Mouse (Mus musculus) hematopoietic stem cell, adult 5-6 weeks (primary cell): ENCODE results near the gene Borcs5. TPM values are rescaled to one million over a fixed set of nuclear protein-coding genes. Genes with fewer than 3 reads are reported as not detected.

Experiments
- ATAC-seq, 2 experiments: fragments of 125-278 bp in 1 of 2; replicated peaks in 1 of 2; 2 replicates each; pipeline ENCODE4 v1.8.0; 2016 to 2017; ENCODE audit warnings: inconsistent platforms in 2 of 2, mild to moderate bottlenecking in 2 of 2, moderate number of reproducible peaks in 2 of 2, low read depth in 1 of 2, moderate TSS enrichment in 1 of 2; ENCODE audit not compliant: low FRiP score in 2 of 2, poor library complexity in 2 of 2, severe bottlenecking in 2 of 2, insufficient read depth in 1 of 2, low TSS enrichment in 1 of 2
- total RNA-seq: library from RNA; stranded (forward); fragments of 172-1452, 232-1000 nt; gene quantifications from 2 replicates; pipeline ENCODE4 v1.2.3, GENCODE M21; 2017

The Borcs5 gene
- total RNA-seq, 1 experiment from 2014 or later, result 8.5 TPM

DNA sequence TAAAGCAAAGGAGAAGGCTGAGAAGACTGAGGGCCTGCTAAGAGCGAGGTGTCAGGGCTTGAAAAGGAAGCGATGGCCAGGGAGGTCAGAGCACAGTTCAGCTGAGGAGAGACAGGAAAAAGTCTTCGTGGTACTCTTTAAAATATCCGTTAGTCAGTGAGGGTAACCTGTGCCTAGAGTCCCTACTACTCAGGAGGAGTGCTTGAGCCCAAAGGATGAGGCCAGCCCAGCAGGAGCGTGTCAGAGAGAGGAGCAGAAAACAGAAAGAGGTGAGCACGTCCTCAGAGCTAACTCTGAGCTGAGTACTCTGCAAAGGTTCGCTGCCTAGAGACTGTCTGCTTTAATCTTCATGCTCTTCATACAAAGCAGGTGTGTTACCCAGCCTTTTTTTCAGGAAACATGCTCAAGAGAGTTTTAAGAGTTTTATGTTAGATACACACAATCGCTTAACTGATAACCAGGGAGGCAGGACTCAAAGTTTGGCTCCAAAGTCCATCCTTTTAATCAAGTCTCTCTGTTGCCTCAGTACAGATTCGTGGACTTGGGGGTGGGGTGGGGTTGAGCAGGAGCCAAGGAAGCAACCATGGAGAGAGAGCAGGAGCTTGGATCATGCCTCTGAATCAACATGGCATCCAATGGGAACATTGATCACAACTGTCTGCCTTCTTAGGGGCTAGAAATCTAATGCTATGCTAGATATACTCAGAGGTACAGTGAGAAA, 84.7 kb downstream of the Borcs5 start:
- no peak for ATAC-seq

DNA sequence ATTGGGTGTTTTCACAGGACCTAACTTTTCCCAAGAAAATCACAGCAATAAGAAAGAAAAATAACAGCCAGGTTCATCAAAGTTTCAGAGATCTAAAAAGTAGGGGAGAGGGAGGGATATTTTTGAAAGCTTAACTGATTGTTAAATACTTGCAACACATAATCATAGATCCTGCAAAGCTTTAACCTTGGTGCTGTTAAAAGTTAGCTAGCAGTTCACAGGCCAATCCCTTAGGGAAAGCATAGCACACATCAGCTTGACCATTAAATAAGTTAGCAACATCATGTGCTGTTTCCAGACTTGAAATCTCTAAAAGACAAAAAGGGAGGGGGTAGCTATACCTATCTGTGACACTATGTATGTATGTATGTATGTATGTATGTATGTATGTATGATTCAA, 86.1 kb downstream of the Borcs5 start:
- ATAC-seq, result no peak

DNA sequence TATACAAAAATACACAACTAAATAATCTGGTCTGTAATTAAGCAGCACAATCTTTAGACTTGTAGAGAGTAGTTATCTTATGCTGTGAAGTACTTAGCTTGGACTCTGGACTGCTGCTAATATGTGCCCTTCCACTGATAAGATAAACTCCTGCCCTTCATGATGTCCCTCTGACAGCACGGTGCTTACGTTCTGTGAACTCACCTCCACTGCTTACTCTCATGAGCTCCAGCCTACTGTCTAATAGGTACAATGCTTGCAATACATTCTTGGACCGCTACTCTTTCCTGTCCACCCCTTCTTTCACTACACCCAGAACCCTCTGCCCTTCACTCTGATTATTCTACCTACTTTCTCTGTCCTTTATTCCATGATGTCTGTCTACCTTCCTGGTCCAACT, 91.7 kb downstream of the Borcs5 start:
- no peak; a peak in 1 of 4 replicates for ATAC-seq

DNA sequence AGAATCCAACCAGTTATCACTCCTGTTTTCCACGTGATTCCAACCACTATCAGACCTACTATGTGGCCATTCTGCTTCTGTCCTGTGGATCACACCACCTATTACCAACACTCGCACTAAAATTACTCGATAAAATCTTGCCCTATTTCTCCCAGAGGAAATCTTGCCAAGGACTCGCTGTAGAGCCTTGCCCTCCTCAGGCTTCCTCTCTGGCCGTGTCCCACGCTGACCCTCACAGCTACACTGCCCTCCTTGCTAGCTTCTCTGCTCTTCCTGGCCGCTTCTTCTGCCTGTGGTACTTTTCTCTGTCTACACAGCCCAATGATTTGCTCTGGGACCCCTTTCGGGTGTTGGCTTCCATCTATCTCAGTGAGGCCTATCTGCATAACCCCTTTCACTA, 93.5 kb downstream of the Borcs5 start:
- no peak for ATAC-seq

DNA sequence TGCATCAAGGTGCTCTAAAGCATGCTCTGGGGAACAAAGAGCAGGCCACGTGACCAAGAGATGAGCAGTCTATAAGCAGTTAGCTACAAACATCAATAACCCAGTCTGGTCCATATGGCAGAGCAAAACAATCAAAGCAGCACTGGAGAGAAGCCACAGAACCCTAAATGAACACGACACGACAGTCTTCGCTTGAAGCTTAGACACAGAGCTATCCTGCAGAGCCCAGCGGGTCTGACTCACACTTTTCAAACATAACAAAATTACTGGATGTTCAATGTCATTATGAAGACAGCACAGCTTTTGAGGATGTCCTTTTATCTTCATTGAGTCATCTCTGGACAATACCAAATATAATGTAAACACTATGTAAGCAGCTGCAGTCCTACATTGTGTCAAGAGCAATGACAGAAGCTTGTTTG, 94.5 kb downstream of the Borcs5 start:
- no peak for ATAC-seq

DNA sequence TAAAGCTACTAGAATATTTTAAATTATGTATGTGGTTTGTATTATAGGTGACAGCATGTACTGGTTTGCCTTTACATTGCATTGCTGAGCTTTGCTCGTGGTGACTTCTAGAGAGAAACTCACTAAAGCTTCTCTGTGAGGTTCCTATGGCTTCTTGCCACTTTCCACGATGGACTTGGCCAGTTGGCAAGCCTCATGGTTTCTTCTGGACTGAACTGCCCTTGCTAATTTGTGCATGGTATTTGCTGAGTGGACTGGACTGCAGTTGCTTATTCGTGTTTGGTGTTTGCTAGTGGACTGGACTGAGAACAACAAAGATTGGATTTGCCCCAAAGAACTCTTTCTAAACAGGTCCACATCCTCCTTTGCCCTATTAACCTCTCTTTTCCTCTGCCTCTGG, 97.5 kb downstream of the Borcs5 start:
- no peak for ATAC-seq

DNA sequence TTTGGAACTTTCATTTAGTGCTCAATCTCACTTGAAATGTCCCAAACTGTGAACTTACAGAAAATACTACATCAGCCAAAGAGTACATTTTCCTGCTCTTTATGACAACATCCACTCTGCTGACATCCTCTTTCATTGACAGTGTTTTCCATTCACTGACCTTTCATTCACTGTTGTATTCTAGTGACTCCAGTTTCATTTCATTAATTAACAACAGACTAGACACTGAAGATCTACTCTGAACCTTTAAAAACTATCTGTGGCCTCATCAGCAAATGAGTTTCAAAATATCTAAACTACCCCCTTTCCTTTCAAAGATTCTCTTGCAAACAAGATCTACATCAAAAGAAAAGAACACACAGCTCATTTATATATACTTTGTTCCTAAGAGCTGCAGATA, 104.3 kb downstream of the Borcs5 start:
- ATAC-seq, result no peak

- no peak for ATAC-seq
Measured at GRCm38 (mm10) chr6:134745876-134746275, 106.6 kb downstream of the Borcs5 start.

DNA sequence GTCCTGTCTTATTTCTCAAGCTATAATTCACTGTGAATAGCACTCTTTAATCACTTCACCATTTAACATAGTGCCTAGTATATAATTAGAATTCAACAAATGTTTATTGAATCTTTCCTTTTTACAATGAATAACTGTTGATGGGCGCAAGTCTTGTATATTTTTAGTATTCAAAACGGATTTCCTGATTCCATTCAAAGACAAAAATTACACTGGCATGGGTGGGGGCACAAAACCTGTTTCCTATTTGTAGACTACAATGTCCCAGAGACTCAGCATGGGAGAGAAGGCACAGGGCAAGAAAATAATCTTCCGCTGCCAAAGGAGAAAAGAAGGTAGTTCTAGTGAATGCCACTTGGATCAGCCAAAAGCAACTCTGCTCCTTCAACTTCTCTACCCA, 108.8 kb downstream of the Borcs5 start:
- no peak for ATAC-seq

- ATAC-seq, result no peak
Measured at GRCm38 (mm10) chr6:134751087-134751486, 111.8 kb downstream of the Borcs5 start.

- ATAC-seq, result no peak
Measured at GRCm38 (mm10) chr6:134751883-134752647, 112.8 kb downstream of the Borcs5 start.

DNA sequence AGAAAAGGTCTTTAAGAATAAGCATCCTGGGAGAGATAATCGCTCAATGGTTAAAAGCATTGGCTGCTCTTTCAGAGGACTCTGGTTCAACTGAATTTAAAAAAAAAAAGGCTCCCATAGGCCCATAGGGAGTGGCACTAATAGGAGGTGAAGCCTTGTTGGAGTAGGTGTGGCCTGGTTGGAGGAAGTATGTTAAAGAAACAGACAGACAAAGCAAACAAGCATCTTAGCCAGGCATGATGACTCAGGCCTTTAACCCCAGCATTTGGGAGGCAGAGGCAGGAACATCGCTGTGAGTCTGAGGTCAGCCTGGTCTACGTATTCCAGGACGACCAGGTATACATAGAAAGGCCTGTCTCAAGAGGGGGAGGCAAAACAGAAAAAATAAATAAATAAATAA, 114.1 kb downstream of the Borcs5 start:
- no peak for ATAC-seq

DNA sequence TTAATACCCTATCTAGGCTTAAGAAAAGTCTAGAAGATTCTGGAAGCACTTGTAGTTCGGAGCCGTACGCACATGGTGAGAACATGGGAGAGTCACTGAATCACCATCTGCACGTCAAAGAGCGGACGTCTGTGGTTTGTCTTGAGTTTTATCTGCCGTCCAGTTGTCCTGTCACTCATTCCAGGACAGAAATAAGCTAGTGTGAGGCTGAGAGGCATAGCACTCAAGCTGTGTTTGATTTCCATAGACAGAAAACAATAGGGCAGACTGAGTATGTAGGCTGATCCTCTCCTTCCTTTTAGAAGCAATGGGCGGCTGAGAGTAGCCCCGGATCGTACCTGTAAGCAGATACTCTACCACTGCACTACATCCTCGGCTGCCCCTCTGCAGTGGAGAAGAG, 114.5 kb downstream of the Borcs5 start:
- no peak for ATAC-seq

DNA sequence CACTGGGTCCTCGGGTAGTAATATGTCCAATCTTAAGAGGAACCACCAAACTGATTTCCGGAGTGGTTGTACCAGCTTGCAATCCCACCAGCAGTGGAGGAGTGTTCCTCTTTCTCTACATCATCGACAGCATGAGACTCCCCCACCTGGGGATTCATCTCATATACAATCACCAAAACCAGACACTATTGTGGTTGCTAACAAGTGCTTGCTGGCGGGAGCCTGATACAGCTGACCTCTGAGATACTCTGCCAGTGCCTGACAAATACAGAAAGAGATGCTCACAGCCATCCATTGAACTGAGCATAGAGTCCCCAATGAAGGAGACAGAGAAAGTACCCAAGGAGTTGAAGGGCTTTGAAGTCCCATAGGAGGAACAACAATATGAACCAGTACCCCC, 116.7 kb downstream of the Borcs5 start:
- ATAC-seq, result no peak

Other genes with a start within 250 kb of the Borcs5 start
- gene Bcl2l14, start 243.2 kb upstream of the Borcs5 start, total RNA-seq, result 1.2 and 10.6 TPM in 2 replicates
- gene Lrp6, start 72.5 kb upstream of the Borcs5 start, total RNA-seq, result 72.1 and 75.6 TPM in 2 replicates
- 10.1 and 11.1 TPM in 2 replicates for gene Mansc1, start 7.0 kb upstream of the Borcs5 start, total RNA-seq
- 7.8 and 18.8 TPM in 2 replicates for gene Dusp16, start 153.1 kb downstream of the Borcs5 start, total RNA-seq
- 12.0 and 15.4 TPM in 2 replicates for gene Crebl2, start 190.6 kb downstream of the Borcs5 start, total RNA-seq